Mouse (Mus musculus): ENCODE data around the gene Hoxa5.

The Hoxa5 gene

DNA sequence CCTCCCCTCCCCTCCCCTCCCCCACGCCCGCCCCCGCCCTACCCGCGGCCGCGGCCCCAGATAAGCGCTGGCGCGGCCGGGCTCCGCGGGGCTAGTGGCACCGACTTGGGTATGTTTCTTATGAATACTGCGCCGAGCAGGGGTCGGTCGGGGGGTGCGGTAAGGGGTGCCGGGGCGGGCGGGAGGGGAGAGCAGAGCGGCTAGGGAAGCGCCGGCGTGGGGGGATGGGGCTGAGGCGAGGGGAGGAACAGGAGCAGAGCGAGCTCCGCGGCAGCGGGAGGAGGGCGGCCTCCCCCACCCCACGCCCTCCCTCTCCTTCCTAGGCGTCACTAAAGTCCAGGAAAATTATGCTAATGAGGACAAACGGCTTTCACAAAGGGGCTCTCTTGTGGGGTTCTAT is 28.5 kb downstream of the Hoxa5 start:
- no peak for DNase-seq

DNA sequence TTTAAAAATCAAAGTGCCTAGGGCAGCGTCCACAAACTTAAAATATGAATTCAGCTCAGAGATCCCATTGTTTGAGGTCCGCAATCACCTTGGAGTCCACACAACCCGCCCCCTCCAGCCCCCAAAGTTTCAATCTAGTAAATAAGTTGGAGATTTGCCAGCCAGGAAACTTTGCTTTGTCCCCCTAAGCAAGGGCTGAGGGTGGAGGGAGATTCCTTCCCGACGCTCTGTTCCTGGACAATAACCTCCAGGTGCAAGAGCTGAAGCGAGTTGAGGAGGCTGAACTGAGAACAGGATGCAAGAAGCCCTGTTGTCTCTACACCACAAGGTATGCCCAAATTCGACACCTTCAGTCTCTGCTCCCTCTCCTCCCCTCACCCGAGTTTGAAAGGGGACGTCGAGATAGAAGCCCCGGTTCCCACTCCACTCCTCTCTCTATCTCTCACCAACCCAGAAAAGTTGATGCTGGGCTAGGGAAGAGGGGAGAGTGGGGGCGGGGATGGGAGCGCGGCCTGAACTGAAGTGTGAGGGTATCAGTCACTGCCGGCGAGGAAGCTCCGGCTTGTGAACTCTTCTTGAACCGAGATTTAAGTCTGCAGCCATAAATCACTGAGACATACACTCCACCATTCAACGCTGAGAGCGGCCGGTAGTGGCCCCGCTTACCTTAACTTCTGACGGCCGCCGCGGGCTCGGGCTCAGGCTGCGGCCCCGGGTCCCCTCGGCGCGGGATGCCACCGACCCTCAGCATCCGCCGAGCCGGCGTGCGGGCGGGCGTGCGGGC is 29.2 kb downstream of the Hoxa5 start:
- no peak for DNase-seq

DNA sequence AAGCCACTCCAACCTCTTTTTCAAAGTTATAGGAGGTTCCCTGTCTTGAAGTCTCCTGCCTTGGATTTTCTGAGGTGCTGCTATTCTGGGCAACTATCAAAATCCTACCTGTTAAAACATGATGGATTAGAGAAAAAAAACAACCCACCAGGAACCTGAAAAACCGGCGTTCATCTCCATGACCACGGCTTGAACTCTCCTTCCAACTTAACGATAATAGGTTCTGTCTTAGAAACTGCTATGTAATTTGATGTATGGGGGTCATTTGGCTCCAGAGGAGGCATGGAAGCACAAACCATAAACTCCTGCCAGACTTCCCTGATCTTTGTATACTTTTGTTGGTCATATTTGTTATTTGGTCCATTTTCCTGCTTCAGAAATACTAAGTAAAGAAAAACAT is 30.7 kb downstream of the Hoxa5 start:
- DNase-seq, result no peak

DNA sequence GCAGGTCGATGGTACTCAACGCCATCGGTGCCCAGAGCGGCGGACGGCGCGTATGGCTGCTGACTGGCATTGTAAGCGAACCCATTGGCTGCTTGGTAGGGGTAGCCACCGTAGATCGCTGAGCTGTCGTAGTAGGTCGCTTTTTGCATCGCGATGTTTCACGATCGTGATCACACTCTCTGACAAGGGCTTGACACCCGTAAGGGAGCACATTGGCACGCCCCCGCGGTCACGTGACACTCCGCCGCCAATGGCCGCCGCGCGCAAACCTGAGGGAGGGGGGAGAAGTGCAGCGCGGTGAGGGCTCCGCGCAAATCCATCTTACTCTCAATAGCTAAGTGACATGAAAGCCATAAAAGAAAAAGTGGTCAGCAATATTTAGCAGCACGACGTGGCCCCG is 31.9 kb downstream of the Hoxa5 start:
- no peak for DNase-seq

DNA sequence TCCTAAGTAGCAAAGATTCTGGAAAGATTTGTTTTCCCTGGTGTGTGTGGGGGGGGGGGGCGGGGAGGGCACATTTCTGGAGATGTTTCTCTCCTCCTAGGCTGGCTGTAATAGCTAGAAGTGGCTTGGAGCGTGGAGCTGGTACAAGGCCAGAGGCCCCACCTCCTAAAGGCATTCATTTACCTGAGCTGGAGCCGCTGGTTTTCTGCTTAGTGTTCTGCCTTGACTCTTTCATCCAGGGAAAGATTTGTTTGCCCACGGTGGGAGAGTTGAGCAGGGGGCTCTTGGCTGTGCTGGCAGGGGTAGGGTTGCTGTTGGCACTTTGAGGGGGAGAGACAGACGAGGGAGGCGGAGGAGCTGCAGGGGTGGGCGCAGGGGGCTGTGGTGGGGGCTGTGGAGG is 32.4 kb downstream of the Hoxa5 start:
- DNase-seq, result no peak

DNA sequence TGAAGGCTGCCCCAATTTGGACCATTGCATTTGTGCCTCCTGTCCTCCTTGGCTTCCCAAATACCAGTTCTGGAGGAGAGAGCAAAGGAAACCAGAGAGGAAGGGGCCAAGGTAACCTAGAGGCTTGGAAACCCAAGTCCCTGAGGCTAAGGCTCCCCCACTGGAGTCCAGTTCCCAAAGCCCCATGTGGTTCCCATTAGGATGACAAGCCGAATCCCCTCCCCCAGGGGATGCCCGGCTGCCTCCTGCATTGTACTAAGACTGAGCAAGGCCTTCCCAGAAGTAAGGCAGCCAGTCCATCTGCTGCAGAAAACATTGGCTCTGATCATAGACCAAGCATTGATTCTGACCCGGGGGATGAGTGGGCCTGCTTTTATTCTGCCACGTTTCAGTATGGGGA is 33.1 kb downstream of the Hoxa5 start:
- no peak for DNase-seq

DNA sequence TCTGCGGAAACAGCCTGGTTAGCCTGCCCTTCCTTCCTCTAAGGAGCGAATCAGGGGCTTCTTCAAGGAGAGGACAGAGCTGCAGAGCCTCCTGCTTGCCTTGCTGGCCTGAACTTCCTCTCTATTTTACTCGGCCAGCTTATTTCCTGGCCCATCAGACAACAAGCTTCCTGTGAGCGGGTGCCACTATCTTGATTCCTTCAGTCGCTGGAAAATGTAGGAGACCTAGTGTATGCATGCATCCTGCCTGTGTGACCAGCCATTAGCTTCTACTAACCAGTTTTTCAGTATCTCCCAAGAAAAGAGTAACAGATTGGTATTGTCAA is 33.5 kb downstream of the Hoxa5 start:
- no peak for DNase-seq

DNA sequence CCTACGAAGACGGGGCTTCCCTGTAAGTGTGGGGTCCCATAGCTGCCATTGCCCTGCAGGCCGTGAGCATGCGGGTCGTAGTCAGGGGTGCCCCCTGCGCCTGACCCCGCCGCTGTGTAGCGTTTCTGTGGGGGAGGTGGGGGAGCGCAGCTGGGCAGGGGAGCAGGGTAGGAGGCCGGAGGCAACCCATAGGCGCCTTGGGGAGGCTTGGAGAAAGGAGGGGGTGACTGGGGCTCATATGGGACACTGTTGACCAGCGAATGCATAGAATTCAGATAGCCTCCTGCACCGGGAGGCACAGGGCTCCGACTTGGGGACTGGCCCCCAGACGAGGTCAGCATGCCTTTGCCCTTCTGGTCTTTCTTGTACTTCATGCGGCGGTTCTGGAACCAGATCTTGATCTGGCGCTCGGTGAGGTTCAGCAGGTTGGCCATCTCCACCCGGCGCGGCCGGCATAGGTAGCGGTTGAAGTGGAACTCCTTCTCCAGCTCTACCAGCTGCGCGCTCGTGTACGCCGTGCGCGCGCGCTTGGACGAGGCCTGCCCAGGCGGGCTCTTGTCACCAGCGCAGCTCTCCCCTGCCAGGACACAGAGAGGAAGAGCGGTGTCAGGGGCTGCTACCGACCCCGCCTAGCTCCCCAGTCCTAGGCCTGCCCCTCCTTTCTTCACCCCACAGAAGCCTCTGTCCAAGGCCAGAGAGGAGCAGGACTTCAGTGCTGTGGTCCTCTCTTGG is 34.1 kb downstream of the Hoxa5 start:
- DNase-seq, result no peak

DNA sequence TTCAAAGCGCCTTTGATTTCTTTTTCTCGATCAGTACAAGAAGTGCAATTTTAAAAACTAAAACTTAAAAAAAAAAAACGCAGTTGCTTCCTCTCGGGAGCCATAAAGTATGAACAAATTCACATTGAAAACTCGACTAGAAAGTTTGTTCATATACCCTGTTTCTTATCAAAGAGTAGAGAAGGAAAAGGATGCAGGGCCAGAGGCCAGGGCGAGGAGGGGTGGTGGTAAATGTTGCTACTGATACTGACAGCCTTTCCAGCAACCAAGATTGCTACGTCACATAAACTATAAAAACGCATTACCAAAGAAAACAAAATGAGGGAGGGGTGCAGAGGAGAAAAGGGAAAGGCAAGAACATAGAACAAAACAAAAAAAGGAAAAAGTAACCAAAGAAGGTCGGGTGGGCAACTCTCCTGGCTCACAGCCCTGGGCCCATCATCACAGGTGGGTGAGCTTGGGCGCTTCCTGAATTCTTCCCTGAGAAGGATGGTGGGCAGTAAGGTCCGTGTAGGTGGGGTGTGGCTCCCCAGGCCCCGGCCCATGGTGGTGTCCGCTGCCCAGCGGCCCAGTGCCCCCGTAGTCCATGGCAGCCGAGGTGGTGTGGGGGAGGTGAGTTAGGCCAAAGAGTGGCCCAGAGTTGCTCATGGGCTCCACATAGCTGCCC is 34.8 kb downstream of the Hoxa5 start:
- DNase-seq, result no peak

DNA sequence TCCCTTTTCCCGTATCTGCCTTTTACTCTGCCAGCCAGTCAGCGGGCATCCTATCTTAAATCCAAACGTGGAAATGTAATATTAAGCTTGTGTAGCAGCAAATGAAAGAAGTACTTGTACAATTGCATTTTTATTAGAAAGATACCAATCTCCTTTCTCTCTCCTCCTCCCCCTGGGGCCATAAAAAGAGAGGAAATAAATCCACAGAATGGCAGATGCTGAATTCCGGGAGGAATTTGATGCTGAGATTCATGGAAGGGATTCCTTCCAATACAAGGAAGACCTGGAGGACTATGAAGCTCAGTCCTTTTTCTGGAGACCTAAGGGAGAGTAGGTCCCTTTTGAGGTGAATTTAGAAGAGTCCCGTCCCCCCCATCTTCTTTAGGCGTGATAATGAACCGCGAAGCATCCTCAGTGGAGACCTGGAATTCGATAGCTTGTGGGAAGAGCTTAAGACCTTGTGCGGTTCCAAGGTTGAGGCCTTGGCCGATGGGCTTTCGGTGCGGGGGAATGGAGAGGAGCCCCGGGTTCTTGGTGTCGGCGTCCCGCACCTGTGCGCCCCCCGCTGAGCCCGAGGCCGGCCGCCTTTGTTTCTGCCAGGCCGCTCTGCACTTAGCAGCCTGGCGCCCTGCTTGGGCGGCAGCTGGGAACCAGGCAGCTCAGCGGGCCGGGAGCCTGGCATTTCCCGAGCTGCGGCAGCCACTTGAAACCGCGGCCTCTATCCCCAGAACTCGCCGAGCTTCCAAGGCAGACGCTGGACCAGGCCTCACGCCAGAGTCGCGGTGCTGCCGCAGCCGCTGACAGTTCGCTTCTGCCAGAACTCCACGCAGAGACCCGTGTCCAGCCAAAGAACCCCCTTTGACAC is 36.0 kb downstream of the Hoxa5 start:
- DNase-seq, result no peak

DNA sequence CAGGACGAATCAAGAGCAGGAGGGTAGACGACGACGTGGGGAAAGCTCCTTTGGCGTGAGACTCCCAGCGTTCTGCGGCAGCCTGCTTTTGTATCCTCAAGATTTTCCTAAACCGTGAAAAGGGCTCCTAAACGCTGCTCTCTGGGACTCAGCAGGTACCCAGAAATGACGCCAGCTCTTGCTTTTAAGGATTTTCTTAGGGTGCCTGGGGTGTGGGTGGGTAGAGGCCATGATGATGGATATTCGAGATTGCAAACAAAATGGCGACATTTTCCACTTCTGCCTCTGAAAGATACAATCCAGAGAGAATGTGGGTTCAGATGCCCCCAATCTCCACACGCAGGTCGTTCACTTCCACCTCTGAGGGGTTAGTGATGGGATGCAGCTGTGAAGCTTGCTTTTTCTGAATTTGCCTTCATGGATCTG is 36.6 kb downstream of the Hoxa5 start:
- no peak for DNase-seq

DNA sequence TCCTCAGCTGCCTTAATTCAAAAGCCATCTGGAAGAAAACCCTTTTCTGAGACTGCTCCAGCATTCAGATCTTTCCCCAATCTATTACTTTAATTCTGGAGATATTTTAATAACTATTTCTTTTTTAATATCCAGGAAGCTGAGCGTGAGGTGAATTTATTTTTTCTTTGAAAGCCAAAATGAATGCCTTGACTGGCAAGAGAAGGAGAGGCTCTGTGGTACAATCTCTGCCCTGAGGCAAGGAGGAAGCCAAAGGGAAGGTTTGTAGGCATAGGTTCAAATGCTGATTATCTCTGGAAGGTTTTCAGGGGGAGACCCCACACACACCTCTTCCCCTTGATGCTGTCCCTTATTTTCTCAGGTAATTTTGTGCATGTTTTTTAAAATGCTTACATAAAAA is 37.2 kb downstream of the Hoxa5 start:
- DNase-seq, result no peak

DNA sequence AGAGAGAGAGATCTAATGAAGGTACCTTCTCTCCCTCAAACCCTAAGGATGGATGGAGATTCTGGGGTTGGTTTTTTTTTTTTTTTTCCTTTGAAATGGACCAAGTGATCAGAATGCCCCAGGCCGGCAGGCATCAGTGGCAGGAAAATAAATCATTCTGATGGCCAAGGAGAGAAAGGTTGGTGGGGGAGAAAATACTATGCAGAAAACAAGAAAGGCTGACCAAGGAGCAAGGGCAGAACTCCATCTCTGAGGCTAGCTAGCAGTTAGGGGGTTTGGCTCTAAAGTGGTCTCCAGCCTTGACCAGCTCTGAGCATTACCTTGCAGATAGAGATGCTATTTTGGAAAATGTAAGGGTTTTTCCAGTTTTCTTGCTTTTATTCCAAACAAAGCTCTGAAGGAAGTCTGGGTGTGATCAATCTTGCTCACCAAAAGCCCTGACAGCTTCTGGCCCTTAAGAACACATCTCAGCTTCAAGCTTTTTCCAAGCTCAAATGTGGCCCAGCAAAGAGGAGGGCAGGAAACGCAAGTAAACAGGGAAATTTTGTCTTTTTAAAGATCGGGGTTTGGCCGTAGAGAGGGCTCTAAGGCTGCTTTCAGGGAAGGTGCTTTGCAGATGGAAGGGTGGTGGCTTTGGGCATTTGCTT is 37.8 kb downstream of the Hoxa5 start:
- DNase-seq, result no peak

DNA sequence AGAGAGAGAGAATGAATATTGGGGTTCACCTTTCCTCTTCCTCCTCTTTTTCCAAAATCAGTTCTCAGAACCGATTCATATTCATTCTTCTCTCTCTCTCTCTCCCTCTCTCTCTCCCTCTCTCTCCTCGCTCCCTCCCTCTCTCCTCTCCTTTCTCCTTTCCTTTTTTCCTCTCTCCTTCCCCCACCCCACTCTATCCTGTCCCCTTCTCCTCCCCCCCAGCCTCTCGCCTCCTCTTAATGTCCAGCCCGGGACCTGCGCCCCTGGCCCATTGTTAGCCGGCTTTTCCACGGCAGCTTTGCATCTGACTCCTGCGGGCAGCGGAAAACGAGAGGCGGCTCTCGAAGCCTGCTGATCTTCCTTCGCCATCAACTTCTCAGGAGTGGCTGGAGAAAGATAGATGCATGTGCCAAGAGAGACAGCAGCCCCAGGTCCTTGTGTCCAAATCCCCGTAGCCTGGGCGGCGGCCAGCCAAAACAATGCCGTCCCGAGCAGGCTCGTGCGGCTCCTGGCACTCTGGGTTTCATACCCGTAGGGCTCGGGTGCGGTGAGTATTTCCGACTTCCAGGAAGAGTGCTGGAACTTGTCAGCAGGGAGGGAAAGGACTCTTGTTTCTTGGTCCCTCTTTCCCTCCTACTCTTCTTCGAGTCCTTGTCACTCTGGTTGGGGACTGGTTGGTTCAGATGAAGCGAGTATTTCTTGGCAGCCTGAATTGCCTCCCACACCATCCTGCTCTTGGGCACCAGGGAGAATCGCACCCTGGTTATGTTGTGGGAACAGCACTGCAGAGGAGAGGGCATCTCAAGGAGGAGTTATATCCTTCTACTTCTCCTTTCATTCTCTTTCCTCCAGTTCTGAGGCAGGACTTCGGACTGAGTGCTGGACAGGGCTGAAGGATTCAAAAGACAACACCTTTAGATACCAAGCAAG is 38.7 kb downstream of the Hoxa5 start:
- no peak for DNase-seq

DNA sequence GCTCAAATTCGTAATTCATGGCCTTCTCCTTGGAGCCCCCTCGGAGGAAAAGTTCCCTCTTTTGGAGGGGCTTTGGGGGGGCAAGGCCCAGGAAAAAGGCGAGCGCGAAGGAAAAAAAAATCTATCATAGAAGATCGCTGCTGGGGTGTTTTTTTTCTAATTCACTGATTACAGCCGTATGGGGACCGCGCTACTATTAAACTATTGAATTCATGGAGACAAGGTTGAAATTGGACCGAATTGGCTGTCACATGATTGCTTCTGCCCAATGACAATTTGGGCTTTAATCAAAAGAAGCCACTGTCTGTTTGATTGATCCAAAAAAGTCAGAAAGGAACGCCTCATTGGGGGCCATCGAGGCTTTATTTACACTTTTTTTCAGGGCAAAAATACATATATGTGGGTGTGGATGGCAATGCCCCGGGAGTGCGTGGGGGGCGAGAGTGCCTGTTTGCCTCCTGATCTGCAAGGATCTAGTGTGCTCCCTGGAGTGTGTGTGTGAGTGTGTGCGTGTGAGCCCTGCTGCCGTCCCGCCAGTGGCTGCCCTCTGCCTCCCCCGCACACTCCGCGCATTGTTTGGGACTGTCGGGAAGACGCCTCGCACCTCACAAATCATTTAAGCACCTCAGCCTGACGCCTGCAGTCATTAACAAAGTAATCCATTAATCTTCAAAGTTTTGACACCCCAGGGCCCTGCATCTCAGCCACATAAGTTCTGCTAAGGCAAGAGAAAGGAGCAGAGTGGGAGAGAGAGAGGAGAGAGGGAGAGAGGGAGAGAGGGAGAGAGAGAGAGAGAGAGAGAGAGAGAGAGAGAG is 39.6 kb downstream of the Hoxa5 start, which contains the start of gene Hoxa2:
Hoxa2 (minus strand) TSS at position 206 of the 815 bp plus-strand sequence.
- DNase-seq, result no peak

DNA sequence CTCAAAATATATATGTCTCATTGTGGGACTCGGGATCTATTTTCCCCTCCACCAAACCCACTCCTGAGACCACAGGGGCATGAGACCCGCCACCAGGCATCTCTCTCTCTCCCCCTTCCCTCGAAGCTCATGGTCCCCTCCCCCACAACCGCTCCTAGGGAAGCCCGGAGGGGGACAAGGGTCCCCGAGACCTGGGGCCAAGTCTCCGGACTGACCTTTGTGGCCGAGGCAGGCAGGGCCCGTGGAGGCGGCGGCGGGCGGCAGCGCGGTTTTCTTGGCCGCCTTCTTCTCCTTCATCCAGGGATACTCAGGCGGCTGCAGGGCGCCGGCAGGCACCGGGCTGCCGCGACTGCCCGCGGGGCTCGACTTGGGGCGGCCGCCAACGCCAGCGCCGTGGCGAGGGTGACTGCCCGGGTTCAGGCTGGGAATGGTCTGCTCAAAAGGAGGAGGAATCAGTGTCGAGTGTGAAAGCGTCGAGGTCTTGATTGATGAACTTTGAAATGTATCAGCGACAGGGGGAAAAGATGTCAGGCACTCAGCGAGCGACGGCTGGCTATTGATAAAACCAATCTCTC is 40.2 kb downstream of the Hoxa5 start:
- no peak for DNase-seq

DNA sequence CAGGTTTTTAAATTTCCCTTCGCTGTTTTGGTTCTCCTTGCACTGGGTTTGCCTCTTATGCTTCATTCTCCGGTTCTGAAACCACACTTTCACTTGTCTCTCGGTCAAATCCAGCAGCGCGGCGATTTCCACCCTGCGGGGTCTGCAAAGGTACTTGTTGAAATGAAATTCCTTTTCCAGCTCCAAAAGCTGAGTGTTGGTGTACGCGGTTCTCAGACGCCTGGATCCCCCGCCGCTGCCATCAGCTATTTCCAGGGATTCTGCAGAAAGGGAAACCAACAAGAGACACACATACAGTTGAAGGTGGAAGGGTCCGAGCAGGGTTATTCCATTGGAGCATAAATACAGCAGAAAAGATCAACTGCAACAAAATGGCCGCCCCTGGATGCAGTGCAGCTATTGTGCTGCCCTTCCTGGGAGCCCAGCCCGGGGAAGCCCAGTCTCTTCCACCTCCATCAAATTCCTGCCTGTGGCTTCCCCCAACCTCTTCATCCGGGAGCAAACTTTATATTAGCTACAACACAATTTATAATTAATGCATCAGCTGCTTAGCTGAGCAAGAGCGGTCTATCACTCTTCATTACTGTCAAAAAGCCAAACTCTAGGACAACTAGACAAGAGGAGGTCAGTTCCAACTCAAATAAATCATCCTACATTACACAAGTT is 40.9 kb downstream of the Hoxa5 start:
- no peak for DNase-seq

DNA sequence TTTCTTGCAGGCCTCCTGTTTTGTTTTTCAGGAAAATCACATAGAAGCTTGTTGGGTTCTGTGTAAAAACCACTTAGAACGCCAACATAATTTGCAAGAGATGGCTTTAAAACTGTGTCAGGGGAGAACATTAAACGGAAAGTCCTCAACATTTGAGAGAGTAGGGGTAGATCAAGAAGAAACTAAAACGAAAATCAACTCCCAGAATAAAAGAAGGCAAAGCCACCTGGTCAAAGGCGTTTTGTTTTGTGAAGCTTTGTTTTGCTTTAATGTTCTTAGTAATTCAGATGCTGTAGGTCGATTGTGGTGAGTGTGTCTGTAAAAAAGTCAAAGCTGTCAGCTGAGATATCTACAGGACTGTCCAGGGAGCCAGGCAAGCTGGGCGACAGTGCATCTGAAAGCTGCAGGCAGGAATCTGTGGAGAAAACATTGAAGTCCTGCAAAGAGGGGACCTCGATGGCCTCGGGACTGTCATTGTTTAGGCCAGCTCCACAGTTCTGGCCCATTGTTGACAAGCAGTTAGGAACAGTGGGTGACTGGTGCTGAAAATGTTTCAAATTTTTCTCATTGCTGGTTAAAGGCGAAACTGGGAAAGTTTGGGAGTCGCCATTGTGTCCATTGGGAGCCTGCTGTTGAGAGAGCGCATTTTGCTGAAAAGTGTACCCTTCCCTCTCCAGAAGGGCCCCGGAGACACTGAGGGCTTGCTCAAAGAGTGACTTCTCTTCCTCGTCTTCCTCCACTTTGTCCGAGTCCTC is 41.6 kb downstream of the Hoxa5 start:
- DNase-seq, result no peak

DNA sequence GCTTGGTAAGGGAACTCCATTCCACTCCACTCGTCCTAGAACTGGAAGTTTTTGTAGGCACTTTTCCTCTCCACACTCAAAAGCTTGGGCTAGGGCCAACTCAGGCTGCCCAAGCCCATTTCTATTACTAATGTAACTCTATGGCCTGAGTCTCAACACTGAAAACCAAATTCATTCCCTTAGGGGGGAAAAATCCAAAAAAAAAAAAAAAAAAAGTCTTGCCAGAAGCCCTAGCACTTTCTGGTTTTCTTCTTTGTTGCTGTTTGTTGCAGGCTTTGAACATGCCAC is 42.4 kb downstream of the Hoxa5 start:
- DNase-seq, result no peak
